Mouse (Mus musculus) hindbrain, embryonic 13.5 days (tissue): ENCODE measurements around the gene Sox4. TPM values are rescaled to one million over a fixed set of nuclear protein-coding genes. Genes with fewer than 3 reads are reported as not detected.

Source experiments
- ATAC-seq: fragments of 200-750 bp; cut with Nextera tagmentation; 2 replicates; pipeline ENCODE4 v1.8.0; 2017; ENCODE audit warnings: moderate TSS enrichment; ENCODE audit not compliant: low FRiP score
- H3K27ac ChIP-seq: fragments of 300-500 bp; sonication (generic); 2 replicates; pipeline ENCODE4 v1.5.1; 2015; ENCODE audit warnings: inconsistent platforms, mild to moderate bottlenecking, moderate library complexity
- H3K27me3 ChIP-seq: fragments of 300-500 bp; sonication (generic); 2 replicates; pipeline ENCODE4 v1.6.1; 2015; ENCODE audit warnings: mild to moderate bottlenecking, inconsistent platforms
- H3K36me3 ChIP-seq: fragments of 300-500 bp; sonication (generic); 2 replicates; pipeline ENCODE4 v1.6.1; 2015; ENCODE audit warnings: mild to moderate bottlenecking, inconsistent platforms
- H3K4me1 ChIP-seq: fragments of 300-500 bp; sonication (generic); replicated peaks from 2 replicates; pipeline ENCODE4 v1.6.1; 2015; ENCODE audit warnings: inconsistent platforms
- H3K4me2 ChIP-seq: fragments of 300-500 bp; sonication (generic); 2 replicates; pipeline ENCODE4 v1.6.1; 2015; ENCODE audit warnings: inconsistent platforms, mild to moderate bottlenecking, moderate library complexity
- H3K4me3 ChIP-seq: fragments of 300-500 bp; sonication (generic); 2 replicates; pipeline ENCODE4 v1.5.1; 2015; ENCODE audit warnings: mild to moderate bottlenecking, inconsistent platforms
- H3K9ac ChIP-seq: fragments of 300-500 bp; sonication (generic); 2 replicates; pipeline ENCODE4 v1.6.1; 2015; ENCODE audit warnings: mild to moderate bottlenecking, inconsistent platforms
- H3K9me3 ChIP-seq: fragments of 300-500 bp; sonication (generic); 2 replicates; pipeline ENCODE4 v1.6.1; 2016; ENCODE audit warnings: inconsistent platforms
- WGBS: fragments of 180-500 bp; shearing (Covaris S2); methylation state at CpG from one replicate; pipeline ENCODE4 v1.1.7; 2015; 5-methylcytosine and 5-hydroxymethylcytosine counted together
- polyA plus RNA-seq: library from polyadenylated mRNA; unstranded; fragments of >200 nt; fragmentation: Nextera tagmentation; extraction: Ambion mirVana; gene quantifications from 2 replicates; pipeline ENCODE4 v1.2.1, GENCODE M21; 2015

The Sox4 gene
- polyA plus RNA-seq, 1 experiment from 2014 or later = 192 TPM

GRCm38 (mm10) chr13:28941983-28942630, 11.4 kb downstream of the Sox4 start:
- no peaks in the 10 kb centered on the region for H3K36me3 ChIP-seq
- H3K4me3 ChIP-seq = no peak overlapping the region
- H3K9me3 ChIP-seq = no peaks in the 10 kb centered on the region
- H3K9ac ChIP-seq = no peak overlapping the region
- no peaks in the 10 kb centered on the region for H3K27me3 ChIP-seq
- H3K4me1 ChIP-seq = peaks cover 14% of the 10 kb centered on the region
- 5% methylated on average over 4 of the region's 4 CpGs for WGBS
- ATAC-seq = no peak
- peak overlapping the region; percentile 14; the same call in 1 of the 2 replicates for H3K27ac ChIP-seq
- no peak overlapping the region for H3K4me2 ChIP-seq

- Histone ChIP-seq H3K4me2 (no peak overlapping the region), H3K9me3 (no peaks in the 10 kb centered on the region), H3K4me3 (no peak overlapping the region), H3K27me3 (no peaks in the 10 kb centered on the region), H3K27ac (no peak overlapping the region), H3K36me3 (no peaks in the 10 kb centered on the region), H3K9ac (no peak overlapping the region), H3K4me1 (no peaks in the 10 kb centered on the region)
- 85% methylated on average over 8 of the region's 8 CpGs for WGBS
- no peak for ATAC-seq
These were observed 20.1 kb downstream of the Sox4 start for GRCm38 (mm10) chr13:28933375-28933774.

- Histone ChIP-seq H3K4me3 (no peak overlapping the region), H3K4me1 (no peaks in the 10 kb centered on the region), H3K27me3 (no peaks in the 10 kb centered on the region), H3K36me3 (no peaks in the 10 kb centered on the region), H3K4me2 (no peak overlapping the region), H3K9ac (no peak overlapping the region), H3K9me3 (no peaks in the 10 kb centered on the region), H3K27ac (no peak overlapping the region)
- 34% methylated on average over 3 of the region's 3 CpGs for WGBS
- no peak for ATAC-seq
These were observed 21.7 kb downstream of the Sox4 start for GRCm38 (mm10) chr13:28931776-28932175.

GRCm38 (mm10) chr13:28931266-28931665, 22.2 kb downstream of the Sox4 start:
- Histone ChIP-seq H3K36me3 (no peaks in the 10 kb centered on the region), H3K4me2 (no peak overlapping the region), H3K9ac (no peak overlapping the region), H3K4me3 (no peak overlapping the region), H3K9me3 (no peaks in the 10 kb centered on the region), H3K4me1 (no peaks in the 10 kb centered on the region), H3K27me3 (no peaks in the 10 kb centered on the region), H3K27ac (no peak overlapping the region)
- ATAC-seq = 0 out of 2 replicates have a peak, but pooled peaks have one; percentile 32
- WGBS = 90% methylated on average over 3 of the region's 3 CpGs

- WGBS = 68% methylated on average over 4 of the region's 4 CpGs
- H3K4me1 ChIP-seq = no peaks in the 10 kb centered on the region
- no peak overlapping the region for H3K9ac ChIP-seq
- no peak overlapping the region for H3K4me2 ChIP-seq
- no peak overlapping the region for H3K27ac ChIP-seq
- H3K9me3 ChIP-seq = no peaks in the 10 kb centered on the region
- no peaks in the 10 kb centered on the region for H3K36me3 ChIP-seq
- H3K4me3 ChIP-seq = no peak overlapping the region
- ATAC-seq = no peak
- H3K27me3 ChIP-seq = no peaks in the 10 kb centered on the region
These were observed 23.1 kb downstream of the Sox4 start for GRCm38 (mm10) chr13:28930364-28930763.

GRCm38 (mm10) chr13:28929936-28930335, 23.6 kb downstream of the Sox4 start:
- WGBS = 41% methylated on average over 3 of the region's 3 CpGs
- Histone ChIP-seq H3K36me3 (no peaks in the 10 kb centered on the region), H3K4me2 (no peak overlapping the region), H3K27me3 (no peaks in the 10 kb centered on the region), H3K9me3 (no peaks in the 10 kb centered on the region), H3K4me3 (no peak overlapping the region), H3K9ac (no peak overlapping the region), H3K4me1 (no peaks in the 10 kb centered on the region), H3K27ac (no peak overlapping the region)
- no peak for ATAC-seq

GRCm38 (mm10) chr13:28923136-28923535, 30.4 kb downstream of the Sox4 start:
- Histone ChIP-seq H3K4me2 (no peak overlapping the region), H3K27me3 (no peaks in the 10 kb centered on the region), H3K27ac (no peak overlapping the region), H3K9ac (no peak overlapping the region), H3K4me1 (no peaks in the 10 kb centered on the region), H3K36me3 (no peaks in the 10 kb centered on the region), H3K9me3 (no peaks in the 10 kb centered on the region), H3K4me3 (no peak overlapping the region)
- WGBS = 95% methylated on average over 3 of the region's 3 CpGs
- ATAC-seq = no peak

DNA sequence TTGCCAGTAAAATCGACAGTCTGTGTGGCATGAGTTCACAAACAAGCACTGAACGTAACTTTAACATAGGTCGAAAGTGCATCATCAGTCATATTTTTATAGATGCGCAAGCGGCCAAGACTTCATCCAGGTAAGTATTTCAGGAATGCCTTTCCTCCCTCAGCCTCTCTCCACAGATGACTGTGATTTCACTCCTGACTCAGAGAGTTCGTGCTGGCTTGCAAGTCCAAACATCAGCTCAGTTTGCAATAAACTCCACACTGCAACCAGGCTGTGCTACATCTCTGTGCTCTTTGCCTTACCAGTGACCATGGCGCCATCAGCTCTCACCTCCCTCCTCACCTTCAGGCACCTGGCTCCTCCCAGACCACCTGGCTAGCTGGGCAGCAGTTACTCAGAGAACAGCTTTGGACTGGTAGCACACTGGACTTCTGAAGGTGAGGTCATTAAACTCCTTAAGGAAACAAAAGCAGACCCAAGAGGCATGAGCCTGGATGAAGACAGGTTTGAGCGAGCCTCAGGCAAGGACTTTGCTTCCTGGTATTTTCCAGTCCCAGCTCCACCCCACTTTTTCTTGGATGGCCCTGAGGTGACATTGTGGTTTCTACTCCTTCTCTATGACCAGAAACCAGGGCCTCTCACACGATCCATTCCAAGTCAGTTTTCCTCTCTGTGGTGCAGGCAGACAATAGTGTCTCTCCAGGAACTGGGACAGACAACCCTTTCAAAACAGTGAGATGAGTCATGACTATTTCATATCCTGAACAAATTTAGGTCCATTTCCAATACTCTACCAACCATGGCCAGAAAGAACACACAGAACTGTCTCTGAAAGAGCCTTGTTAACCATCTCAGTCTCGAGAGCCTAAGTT, 35.9 kb downstream of the Sox4 start:
- Histone ChIP-seq H3K4me1 (no peaks in the 10 kb centered on the region), H3K27me3 (no peaks in the 10 kb centered on the region), H3K4me3 (no peak overlapping the region), H3K27ac (no peak overlapping the region), H3K36me3 (no peaks in the 10 kb centered on the region), H3K9ac (no peak overlapping the region), H3K4me2 (no peak overlapping the region), H3K9me3 (no peaks in the 10 kb centered on the region)
- no peak for ATAC-seq
- 93% methylated on average over 10 of the region's 10 CpGs for WGBS

GRCm38 (mm10) chr13:28913656-28914055, 39.9 kb downstream of the Sox4 start:
- Histone ChIP-seq H3K36me3 (no peaks in the 10 kb centered on the region), H3K27me3 (no peaks in the 10 kb centered on the region), H3K4me3 (no peak overlapping the region), H3K9ac (no peak overlapping the region), H3K27ac (no peak overlapping the region), H3K9me3 (no peaks in the 10 kb centered on the region), H3K4me2 (no peak overlapping the region), H3K4me1 (no peaks in the 10 kb centered on the region)
- 79% methylated on average over 6 of the region's 6 CpGs for WGBS
- no peak for ATAC-seq

DNA sequence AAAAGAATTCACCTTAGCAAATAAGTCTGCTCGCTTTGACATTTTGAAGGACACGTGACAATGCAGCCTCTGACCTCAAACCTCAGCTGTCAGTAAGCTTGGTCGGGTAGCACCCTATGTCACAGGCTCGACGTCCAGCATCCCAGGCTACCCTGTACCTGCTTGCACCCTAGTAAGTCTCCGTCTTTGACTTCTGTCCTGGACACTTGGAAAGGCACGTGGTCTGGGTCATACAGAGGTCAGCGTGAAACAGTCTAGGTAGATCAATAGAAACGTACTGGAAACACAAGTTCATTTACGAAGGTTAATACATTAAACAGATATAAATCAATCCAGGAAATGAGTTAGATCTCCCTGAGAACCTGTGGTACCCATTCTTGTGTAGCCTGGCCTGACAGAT, 46.5 kb downstream of the Sox4 start:
- no peak overlapping the region for H3K27ac ChIP-seq
- 91% methylated on average over 10 of the region's 10 CpGs for WGBS
- H3K27me3 ChIP-seq = no peaks in the 10 kb centered on the region
- no peaks in the 10 kb centered on the region for H3K9me3 ChIP-seq
- no peak overlapping the region for H3K9ac ChIP-seq
- H3K4me3 ChIP-seq = no peak overlapping the region
- H3K36me3 ChIP-seq = no peaks in the 10 kb centered on the region
- H3K4me2 ChIP-seq = no peak overlapping the region
- H3K4me1 ChIP-seq = no peaks in the 10 kb centered on the region
- ATAC-seq = no peak
